Mouse (Mus musculus) left cerebral cortex, adult 11 months (tissue): ENCODE measurements around the gene Irf2bp2.
A peak's percentile ranks its signal among the peaks of the same experiment; 100 is the strongest.

Source experiments
- DNase-seq: peaks from one replicate; pipeline ENCODE4 v3.0.0; 2022; ENCODE audit warnings: low spot score

Irf2bp2 gene

DNA sequence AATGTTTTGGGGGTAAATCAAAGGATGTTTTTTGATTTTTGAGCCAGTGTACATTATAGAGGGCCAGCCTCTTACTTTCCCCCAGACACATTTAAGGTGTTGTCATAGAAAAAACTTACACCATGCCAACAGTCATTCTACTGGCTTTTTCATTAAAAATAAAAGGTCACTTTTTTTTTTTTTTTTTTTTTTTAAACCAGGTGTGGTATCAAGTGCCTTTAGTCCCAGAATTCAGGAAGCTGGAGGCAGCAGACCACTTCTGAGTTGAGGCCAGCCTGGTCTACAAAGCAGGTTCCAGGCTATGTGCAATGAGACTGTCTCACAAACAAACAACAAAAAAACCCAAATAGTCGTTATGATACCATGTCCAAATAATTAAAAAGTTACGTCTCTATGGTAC is 7.7 kb downstream of the Irf2bp2 start:
- no peak for DNase-seq

DNA sequence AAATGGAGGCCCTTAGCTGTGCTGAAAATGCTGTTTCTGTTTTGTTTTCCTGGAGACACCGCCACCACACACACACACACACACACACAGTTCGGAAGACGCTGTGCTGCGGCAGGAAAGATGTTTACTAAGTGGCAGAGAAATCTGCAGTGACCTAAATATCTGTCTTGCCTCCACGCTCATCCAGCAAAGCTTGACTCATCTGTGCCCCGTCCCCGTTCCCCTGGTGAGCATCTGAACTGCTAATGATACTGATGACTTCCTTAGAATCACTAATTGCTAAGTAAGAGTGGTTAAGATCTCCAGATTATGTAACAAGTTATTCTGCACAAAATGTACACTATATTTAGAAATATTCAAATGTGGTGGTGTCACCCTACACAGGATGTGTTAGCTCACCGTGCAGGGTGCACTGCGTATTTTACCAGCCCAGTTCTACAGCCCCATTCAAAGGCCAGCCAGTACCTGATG is 8.2 kb downstream of the Irf2bp2 start:
- no peak for DNase-seq

DNA sequence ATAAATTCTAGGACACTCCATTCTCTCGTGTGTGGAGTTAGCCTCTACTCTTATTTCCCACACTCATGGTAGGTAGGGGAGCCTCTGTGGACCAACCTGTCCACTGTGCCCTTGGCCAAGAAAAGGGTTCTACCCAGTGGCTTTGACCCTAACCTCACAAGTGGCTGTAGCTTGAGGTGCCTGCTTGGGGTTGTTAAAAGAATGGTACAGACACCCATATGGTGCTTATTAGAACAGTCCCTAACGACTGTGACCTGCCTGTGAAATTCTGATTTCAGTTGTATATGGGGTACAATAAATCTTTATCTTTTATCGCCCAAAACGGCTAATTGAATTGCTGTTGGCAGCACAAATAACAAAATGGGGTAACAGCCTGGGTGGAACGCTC is 8.9 kb downstream of the Irf2bp2 start:
- no peak for DNase-seq

DNA sequence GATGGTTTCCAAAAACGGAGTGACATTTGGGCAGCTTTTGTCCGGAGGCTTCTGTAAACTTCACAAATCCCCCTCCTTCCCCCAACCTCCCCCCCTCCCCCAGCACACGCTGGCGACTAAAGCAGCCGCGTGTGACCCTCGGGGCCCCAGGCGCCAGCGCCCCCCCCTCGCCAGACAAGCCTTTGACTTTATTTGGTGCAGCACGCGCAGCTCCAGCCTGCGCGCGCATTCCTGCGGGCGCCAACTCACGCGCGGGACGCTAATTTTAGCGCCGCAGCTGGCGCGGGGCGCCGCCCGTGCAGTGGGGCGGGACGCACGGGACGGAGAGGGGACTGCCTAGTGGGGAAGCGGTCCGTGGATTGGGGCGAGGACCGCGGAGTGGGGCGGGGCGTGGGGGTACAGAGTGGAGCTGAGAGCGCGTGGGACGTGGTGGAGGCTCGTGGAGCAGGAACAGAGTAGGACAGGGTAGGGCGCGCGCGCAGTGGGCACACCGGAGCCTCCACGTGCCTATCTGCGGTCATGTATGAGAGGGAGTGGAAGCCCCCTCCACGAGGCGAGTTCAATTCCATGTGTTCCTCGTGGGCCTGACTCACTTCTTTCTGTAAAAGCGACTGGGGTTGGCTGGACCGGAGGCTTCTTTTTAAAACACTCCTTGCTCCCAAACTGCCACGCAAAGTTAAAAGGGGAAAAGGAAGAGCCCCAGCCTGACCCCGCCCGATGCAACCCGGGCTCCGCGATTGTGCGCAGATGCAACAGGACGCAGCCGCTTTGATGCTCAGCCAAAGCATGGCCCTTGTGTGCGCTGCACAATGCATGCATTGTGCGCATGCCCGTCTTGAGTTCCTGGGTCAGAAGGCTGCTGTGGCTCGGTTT is 9.6 kb downstream of the Irf2bp2 start:
- DNase-seq, result peak; percentile 75

DNA sequence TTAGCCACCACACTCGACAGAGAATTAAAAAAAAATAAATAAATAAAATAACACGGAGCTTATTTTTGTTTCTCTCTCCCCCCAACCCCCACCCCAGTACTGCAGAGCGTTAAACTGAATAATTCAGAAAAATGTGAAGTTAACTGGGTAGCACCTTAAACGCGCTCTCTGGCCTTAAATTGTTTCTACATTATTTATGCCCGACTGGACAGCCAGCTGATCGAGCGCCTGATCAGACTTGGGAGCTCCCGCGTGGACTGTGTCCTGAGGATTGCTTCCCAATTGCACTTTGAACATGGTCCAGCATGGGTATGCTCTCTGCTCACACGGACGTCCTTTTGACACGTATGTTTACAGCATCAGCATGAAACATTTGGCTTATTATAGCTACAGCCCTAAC is 10.3 kb downstream of the Irf2bp2 start:
- no peak for DNase-seq

DNA sequence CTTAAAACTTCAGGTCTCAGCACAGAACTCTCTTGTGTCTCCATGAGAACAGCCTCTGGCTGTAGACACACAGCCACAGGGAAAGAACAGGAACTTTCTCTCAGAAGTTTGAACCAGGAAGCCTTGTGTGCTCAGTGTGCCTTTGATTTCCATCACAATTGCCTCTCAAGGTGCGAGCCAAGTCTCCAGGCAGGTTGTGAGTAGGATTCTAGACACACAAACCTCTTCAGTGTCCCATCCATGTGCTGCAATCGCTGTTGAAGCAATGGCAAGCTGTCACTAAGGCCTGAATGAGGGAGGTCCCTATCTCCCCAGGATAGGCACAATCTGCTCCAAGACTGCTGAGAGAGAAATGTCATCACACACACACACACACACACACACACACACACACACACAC is 10.8 kb downstream of the Irf2bp2 start:
- DNase-seq, result no peak

DNA sequence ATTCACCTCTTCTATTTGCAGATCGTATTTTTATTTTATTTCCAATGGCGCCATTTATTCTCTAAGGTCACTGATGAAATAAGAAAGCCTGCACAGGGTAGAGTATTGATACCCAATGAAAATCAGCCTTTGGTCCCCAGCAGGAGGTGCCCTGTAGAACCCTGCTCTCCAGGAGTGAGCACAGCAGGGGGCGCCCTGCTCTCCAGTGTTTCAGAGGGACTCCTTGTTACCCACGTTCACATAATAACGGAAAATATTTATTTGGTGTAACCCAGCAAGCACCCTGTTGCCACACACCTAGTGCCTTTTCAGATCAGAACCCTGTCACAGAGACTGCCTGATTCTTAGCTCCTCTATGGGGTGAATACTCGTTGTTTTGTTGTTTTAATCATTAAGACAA is 11.3 kb downstream of the Irf2bp2 start:
- no peak for DNase-seq

DNA sequence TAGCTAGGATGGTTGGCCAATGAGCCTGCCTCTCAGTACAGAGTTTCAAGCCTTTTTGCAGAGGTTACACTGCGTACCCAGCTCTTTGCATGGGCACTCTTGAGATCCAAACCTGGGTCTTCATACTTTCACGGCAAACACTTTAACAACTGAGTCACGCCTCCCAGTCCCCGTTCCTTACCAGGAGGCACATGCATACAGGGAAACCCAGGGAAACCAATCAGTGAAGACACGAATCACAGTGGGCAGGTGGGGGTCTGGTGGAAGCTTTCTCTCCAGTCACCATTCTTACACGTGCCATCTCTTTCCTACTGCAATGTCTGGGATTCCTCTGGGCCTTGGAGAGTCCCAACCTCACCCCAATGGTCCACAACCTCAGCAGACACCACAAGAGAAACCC is 12.1 kb downstream of the Irf2bp2 start:
- DNase-seq, result no peak

DNA sequence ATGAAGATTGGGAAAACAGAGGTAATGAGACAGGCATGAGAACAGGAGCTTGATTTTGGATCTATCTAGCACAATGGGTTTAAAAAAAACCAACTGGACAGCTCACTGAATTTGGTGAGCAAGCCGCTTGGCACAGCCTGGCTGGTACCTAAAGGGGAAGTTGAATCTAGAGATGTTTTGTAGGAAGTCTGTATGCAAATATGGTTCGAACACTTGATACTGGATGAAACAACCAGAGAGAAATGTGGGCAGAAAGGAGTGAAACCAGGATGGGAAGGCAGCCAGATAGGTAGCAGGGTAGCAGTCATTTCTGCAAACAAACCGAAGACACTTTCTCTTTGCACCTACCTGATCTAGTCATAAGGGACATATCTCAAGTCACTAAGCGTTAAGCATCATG is 13.0 kb downstream of the Irf2bp2 start:
- DNase-seq, result no peak

DNA sequence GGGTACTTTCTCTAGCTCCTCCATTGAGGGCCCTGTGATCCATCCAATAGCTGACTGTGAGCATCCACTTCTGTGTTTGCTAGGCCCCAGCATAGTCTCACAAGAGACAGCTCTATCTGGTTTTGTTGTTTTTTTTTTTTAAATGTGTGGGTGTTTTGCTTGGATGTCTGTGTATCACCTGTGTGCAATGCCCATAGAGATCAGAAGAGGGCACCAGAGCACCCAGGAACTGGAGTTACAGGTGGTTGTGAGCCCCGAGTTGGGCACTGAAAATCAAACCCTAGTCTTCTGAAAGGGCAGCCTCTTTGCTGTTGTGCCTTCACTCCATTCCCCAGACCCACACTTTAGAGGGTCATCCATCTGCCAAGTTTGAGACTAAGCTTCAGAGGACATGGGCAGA is 13.7 kb downstream of the Irf2bp2 start:
- no peak for DNase-seq

DNA sequence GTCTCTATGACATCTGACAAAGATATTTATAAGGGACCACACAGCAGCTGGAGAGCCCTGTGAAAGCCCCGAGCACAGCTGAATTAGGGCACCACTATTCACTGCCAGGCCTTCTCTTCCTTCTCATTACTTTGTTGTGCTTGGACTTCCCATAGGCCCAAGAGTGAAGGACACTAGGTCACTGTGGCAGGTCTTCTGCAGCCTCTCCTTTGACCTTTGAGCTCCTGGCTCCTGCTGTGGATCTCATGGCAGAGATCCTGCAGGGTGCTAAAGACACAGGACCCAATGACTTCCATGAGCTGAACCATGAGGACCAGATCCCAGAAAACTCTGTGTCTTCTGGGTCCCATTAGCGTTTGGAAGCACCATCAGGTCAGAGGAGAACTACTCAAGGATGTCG is 15.1 kb downstream of the Irf2bp2 start:
- DNase-seq, result no peak

DNA sequence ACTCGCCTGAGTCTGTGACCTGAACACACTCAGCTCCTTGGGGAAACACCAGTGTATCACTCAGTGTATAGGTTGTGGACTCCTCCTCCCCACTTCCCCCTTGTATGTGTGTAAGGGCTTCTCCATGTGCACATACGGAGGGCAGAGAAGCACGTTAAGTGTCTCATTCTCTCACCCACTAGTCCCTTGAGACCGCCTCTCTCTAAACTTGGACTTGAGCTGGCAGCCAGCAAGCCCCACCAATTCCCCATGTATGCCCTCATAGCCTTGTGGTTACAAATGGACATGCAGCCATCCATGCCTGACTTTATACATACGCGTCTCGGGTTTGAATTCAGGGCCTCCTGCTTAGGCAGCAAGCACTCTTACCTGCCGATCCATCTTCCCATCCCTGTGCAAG is 16.9 kb downstream of the Irf2bp2 start:
- DNase-seq, result no peak

DNA sequence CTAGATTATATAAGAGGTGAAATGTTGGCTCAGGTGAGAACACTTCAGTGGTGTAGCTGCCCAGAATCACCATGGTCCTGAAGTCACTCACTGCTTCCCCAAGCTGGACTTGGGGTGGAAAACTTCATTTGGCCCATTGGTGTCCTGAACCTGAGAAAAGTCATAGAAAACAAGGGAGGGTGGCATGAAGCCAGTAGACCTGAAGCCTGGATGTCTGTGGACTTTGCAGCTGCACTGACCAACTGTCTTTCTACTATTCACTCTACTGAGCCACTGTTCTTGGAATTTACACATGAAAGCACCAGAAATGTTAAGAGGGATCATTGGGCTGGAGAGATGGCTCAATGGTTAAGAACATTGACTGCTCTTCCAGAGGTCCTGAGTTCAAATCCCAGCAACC is 17.7 kb downstream of the Irf2bp2 start:
- no peak for DNase-seq

DNA sequence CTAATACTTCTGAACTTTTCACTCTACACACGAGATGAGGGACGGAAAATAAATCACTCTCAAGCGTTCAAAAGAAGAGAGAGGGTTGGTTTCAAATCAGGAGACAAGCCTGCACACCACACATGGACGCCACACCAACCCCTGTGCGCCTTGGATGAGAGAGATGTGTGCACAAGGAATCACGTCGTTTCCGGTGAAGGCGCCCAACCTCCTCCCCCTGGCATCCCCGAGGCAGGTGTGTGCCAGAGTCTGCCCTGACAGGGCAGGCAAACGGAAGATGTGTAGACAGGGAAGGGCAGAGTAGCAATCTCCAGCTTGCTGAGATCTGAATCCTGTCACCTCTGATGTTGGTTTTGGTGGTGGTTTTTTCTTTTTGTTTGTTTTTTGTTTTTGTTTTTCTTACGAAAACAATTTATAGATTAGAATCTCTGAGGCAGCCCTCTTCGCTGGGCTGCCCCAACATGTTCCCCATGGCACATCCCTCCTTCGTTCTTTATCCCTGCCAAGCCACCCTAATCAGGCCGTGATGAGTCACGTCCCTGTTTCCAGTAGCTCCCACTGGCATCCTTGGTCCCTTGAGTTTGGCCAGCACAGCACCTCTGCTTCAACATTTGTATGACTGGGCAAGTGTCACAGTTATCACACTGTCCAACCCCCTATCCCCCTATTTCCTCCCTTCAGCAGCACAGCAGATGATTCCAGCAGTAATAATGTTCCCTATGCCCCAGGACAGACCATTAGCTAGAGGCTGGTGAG is 18.7 kb downstream of the Irf2bp2 start:
- DNase-seq, result no peak

DNA sequence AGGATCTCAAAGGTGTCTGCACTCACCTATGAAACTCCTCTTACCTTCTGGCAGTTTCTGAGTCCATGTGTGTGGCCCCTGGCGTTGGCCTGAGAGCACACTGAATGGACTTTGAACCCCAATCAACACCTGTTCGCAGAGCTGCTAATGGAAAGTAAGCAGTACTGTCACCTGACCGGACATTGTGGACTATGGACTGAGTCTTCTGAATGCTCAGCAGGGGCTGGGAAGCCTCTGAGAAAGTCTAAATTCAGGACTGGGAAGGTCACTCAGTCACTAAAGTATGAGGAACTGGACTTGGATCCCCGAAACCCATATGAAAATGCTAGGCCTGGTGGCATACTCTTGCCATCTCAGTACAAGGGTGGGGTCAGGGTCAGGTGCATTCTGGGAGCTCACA is 19.9 kb downstream of the Irf2bp2 start:
- no peak for DNase-seq

DNA sequence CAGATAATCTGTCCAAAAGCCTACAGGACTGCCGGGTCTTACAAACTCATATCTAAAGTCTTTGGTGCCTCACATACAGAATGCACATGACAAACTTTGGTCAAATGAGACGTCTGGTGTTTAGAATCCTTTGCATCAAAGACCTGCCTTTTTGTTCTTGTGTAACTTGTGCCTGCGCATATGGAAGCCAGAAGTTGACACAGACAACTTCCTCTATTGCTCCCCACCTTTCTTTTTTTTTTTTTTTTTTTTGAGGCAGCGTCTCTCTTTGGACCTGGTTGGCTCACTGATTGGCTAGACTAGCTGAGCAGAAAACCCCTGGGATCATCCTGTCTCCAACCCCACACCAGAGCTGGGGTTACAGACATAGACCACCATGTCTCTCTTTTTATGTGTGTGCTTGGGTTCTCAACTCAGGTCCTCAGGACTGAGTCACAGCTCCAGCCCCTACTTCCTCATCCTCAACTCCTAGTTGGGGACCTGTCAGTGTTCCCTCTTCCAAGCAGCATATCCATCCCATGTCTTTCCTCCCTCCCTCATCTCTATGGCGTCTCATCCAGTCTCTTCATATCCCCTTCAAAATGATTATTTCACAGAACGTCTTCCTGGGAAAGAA is 20.6 kb downstream of the Irf2bp2 start:
- DNase-seq, result no peak

DNA sequence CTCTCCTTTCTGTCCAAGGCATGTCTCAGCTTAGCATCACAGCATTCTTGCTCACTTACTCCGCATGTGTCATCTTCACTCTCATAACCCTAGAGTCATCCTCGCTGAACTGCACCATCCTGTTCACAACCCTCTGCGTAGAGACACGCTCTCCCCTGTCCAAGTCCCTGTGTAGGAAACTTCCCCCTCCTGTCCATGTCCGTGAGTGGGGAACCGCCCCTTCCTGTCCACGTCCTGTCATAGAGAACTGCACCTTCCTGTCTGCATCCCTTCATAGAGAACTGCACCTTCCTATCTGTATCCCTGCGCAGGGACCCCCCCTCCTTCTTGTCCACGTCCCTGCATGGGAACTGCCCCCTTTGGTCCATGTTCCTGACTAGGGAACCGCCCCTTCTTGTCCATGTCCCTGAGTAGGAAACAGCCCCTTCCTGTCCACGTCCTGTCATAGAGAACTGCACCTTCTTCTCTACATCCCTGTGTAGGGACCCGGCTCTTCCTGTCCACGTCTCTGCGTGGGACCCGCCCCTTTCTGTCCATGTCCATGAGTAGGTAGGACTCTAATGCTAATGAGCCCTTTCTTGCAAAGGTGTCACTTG is 22.6 kb downstream of the Irf2bp2 start:
- no peak for DNase-seq

DNA sequence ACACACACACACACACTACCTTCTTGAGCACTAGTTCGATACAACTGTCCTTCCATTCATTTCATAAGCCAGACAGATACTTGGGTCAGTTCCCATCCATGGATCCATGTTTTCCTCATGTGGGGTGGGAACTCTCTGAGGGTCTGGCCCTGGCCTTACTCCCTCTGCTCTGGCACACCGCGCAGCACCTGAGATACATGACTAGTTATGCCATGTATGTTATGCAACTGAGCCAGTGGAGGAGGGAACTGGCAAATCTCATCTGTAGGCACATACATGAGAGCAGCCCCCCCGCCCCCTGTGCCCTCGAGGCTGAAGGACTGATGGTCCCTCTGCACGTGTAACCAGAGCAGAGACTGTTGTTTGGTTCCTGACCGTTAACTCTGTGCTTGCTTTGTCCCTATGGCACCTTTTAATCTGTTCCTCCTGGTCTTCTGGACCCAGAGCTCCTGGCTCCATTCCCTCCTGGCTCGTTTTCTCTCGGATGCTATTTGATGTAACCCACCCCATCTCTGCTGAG is 23.2 kb downstream of the Irf2bp2 start:
- DNase-seq, result no peak

DNA sequence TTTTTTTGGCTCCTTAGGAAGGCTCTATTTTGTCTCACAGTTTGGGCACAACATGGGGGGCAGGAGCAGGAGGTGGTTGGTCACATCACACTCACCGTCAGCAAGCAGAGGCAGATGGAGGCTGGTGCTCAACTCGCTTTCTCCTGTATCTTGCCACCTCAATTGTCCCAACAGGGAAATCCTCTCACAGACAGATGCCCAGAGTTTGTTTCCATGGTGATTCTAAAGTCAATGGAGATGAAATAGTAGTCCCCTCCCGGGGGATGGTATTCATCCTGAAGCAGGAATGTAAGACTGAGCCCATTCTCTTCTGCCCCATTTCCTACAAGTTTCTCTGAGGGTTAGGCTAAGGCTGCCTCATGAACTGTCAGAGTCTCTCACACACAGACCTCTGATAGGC is 23.7 kb downstream of the Irf2bp2 start:
- DNase-seq, result no peak

DNA sequence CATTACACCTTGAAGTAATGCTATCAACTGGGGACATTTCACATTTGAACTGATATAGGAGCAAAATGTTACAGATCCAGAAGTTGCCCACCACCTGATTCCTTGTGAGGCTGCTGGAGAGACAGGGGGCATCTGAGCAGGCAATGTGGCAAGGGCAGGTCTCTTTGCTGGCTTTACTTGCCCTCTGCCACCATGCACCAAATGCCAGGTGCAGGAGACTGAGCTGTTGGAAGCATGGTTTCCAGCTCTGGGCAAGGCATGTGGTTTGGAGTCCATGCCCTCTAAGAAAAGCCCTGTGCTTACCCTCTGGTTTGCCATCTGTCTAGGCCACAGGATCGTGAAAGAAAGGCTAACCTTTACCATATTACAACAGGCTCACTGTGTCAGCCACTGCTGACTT is 24.1 kb downstream of the Irf2bp2 start:
- DNase-seq, result no peak

DNA sequence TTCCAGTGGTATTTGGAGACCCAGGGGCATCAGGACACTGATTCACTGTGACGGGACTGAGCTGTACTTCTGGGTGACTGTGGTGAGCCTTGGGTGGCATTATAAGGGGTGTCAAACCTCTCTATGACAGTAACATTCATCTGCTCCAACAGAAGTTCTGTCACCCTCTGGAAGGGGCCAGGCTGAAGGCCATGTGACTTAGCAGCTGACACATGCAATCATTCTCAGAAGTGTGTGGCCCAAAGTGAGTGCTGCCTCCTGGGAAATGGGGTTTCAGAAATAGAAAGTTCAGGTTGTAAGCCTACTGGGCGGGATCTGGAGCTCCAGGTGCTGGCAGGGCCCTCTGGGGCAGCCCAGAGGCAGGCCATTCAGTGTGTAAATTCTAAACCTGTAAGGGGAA is 26.1 kb downstream of the Irf2bp2 start:
- no peak for DNase-seq

DNA sequence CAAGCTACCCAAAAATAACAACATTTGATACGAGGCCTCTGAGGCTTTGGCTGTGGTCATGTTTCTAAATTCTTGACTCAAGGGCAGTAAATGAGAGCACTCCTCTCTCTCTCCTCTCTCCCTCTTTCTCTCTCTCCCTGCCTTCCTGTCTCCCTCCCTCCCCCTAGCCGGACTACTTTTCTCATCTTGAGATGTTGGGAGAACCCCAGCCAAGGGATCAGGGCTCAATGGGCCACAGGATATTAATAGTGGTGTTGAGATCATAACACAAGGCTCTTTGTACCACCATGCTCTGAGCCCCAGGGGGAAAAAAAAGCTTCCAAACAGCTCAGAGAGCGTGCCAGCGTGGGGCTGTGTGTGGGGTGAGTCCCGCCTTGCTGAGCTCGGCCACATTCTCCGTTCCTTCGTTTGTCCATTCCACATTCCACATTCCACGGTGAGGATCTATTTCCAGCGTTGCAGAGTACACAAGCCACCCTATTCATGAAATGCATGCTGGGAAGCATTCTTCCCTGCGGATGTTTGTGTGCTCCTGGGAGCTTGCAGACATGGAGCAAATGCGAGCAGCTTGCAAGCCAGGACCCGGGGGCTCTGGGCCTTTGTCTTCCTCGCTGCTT is 27.2 kb downstream of the Irf2bp2 start:
- no peak for DNase-seq
